Mouse (Mus musculus): ENCODE results near the gene Fam186b. TPM values are rescaled to one million over a fixed set of nuclear protein-coding genes. Genes with fewer than 3 reads are reported as not detected.

Fam186b gene
- polyA plus RNA-seq, 1 experiment from 2014 or later, result 0.24 TPM

- Histone ChIP-seq H3K9me3 (ENCODE audit: control insufficient read depth, low read length) (no peaks in the 10 kb centered on the region), H3K4me2 (ENCODE audit: low read depth, low read length) (no peak overlapping the region), H3K27ac (ENCODE audit: low read length) (peak overlapping the region; percentile 54), H3K4me1 (ENCODE audit: control insufficient read depth, insufficient read depth, low read length) (peaks cover 7% of the 10 kb centered on the region; the same call in 1 of the 2 replicates), H3K36me3 (ENCODE audit: control insufficient read depth, insufficient read depth, low read length) (peaks cover 7% of the 10 kb centered on the region; the same call in 1 of the 2 replicates), H3K27me3 (replicated peaks; ENCODE audit: control insufficient read depth, insufficient read depth, low read length) (no peaks in the 10 kb centered on the region), H3K9ac (ENCODE audit: low read depth, low read length) (0 out of 2 replicates have a peak overlapping the region, but pooled peaks have one; percentile 38), H3K4me3 (ENCODE audit: low read length) (no peak overlapping the region)
- ATAC-seq, result peak; percentile 36
- WGBS, result 75% methylated on average over 16 of the region's 16 CpGs
These were observed 20.9 kb upstream of the Fam186b start for GRCm38 (mm10) chr15:99316314-99317266.

DNA sequence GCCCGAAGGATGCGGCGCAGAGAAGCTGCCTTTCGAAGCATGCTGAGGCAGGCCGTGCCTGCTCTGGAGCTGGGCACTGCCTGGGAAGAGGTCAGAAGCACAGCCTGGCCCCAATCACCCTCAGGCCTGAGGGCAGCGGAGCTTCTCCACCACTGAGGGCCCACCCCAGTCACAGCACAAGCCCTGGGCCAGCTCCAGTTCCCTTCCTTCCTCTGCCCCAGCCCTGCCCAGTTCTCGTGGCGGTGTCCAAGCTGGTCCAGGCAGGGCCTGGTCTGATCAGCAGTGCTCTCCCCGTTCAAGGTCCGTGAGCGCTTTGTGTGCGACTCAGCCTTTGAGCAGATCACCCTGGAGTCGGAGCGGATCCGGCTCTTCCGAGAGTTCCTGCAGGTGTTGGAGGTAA, 19.2 kb upstream of the Fam186b start:
- peak; percentile 41; the same call in 1 of the 2 replicates for ATAC-seq
- Histone ChIP-seq H3K27me3 (replicated peaks; ENCODE audit: control insufficient read depth, insufficient read depth, low read length) (no peaks in the 10 kb centered on the region), H3K27ac (ENCODE audit: low read length) (no peak overlapping the region), H3K9ac (ENCODE audit: low read depth, low read length) (no peak overlapping the region), H3K9me3 (ENCODE audit: control insufficient read depth, low read length) (no peaks in the 10 kb centered on the region), H3K4me2 (ENCODE audit: low read depth, low read length) (no peak overlapping the region), H3K4me1 (ENCODE audit: control insufficient read depth, insufficient read depth, low read length) (peaks cover 7% of the 10 kb centered on the region; the same call in 1 of the 2 replicates), H3K36me3 (ENCODE audit: control insufficient read depth, insufficient read depth, low read length) (peaks cover 10% of the 10 kb centered on the region; the same call in 1 of the 2 replicates), H3K4me3 (ENCODE audit: low read length) (no peak overlapping the region)
- 88% methylated on average over 16 of the region's 16 CpGs for WGBS

DNA sequence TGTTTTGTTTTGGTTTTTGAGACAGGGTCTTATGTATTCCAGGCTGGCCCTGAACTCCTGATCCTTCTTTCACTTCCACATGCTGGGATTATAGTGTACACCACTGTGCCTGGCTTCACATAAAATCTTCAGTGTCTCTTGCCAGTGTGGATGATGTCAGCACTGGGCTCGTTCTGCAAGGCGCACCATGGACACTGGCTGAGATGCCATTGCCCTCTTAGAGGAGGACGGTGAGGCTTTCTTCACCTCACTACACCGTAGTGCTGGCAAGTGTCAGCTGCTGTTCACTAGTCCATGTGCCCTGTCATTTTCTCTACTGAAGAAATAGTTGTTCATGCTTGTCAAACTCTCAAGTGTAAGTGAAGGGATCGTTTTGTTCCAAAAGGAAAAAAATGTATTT, 14.9 kb upstream of the Fam186b start:
- WGBS, result 90% methylated on average over 5 of the region's 5 CpGs
- Histone ChIP-seq H3K27me3 (replicated peaks; ENCODE audit: control insufficient read depth, insufficient read depth, low read length) (no peaks in the 10 kb centered on the region), H3K4me2 (ENCODE audit: low read depth, low read length) (no peak overlapping the region), H3K4me1 (ENCODE audit: control insufficient read depth, insufficient read depth, low read length) (no peaks in the 10 kb centered on the region; the same call in 1 of the 2 replicates), H3K9me3 (ENCODE audit: control insufficient read depth, low read length) (no peaks in the 10 kb centered on the region), H3K36me3 (ENCODE audit: control insufficient read depth, insufficient read depth, low read length) (peaks cover 18% of the 10 kb centered on the region), H3K27ac (ENCODE audit: low read length) (no peak overlapping the region), H3K4me3 (ENCODE audit: low read length) (no peak overlapping the region), H3K9ac (ENCODE audit: low read depth, low read length) (no peak overlapping the region)
- no peak for ATAC-seq

DNA sequence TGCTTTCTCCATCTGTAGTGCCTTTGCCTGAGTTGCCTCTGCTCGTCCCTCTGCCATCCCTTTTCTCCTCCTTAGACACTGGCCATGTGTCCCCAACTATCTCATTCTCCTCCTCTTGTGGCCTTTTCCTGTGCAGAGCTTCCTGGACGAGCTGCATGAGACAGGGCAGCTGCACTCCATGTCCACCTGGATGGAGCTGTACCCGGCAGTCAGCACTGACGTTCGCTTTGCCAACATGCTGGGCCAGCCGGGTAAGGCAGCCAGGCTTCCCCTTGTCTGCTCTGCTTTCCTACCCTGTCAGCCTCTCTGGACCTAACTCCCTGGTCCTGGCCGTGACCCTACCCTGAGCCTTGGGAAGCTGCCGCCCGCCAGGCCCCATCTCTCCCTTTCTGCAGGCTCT, 13.9 kb upstream of the Fam186b start:
- Histone ChIP-seq H3K27me3 (replicated peaks; ENCODE audit: control insufficient read depth, insufficient read depth, low read length) (no peaks in the 10 kb centered on the region), H3K4me3 (ENCODE audit: low read length) (no peak overlapping the region), H3K36me3 (ENCODE audit: control insufficient read depth, insufficient read depth, low read length) (peaks cover 20% of the 10 kb centered on the region), H3K9me3 (ENCODE audit: control insufficient read depth, low read length) (no peaks in the 10 kb centered on the region), H3K27ac (ENCODE audit: low read length) (no peak overlapping the region), H3K4me2 (ENCODE audit: low read depth, low read length) (no peak overlapping the region), H3K9ac (ENCODE audit: low read depth, low read length) (no peak overlapping the region), H3K4me1 (ENCODE audit: control insufficient read depth, insufficient read depth, low read length) (no peaks in the 10 kb centered on the region)
- 88% methylated on average over 9 of the region's 9 CpGs for WGBS
- no peak for ATAC-seq

DNA sequence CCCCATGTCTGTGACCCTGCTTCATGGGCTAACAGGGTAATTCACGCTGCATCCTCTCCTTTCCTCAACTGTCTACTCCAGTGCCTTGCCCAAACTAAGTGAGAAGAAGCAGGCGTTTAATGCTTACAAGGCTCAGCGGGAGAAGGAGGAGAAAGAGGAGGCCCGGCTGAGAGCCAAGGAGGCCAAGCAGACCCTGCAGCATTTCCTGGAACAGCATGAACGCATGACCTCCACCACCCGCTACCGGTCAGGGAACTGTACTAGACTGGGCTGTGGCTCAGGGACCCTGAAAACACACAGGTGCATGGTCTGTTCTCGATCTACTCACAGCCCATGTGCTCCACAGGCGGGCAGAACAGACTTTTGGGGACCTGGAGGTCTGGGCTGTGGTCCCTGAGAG, 11.8 kb upstream of the Fam186b start:
- Histone ChIP-seq H3K27me3 (replicated peaks; ENCODE audit: control insufficient read depth, insufficient read depth, low read length) (no peaks in the 10 kb centered on the region), H3K36me3 (ENCODE audit: control insufficient read depth, insufficient read depth, low read length) (peaks cover 23% of the 10 kb centered on the region), H3K4me1 (ENCODE audit: control insufficient read depth, insufficient read depth, low read length) (no peaks in the 10 kb centered on the region), H3K4me3 (ENCODE audit: low read length) (no peak overlapping the region), H3K9me3 (ENCODE audit: control insufficient read depth, low read length) (no peaks in the 10 kb centered on the region), H3K27ac (ENCODE audit: low read length) (no peak overlapping the region), H3K9ac (ENCODE audit: low read depth, low read length) (no peak overlapping the region), H3K4me2 (ENCODE audit: low read depth, low read length) (no peak overlapping the region)
- ATAC-seq, result no peak
- WGBS, result 83% methylated on average over 9 of the region's 9 CpGs

- no peak overlapping the region for H3K27ac ChIP-seq (ENCODE audit: low read length)
- H3K4me1 ChIP-seq (ENCODE audit: control insufficient read depth, insufficient read depth, low read length), result 0 out of 2 replicates have a peak, but pooled peaks cover 2% of the 10 kb centered on the region
- no peaks in the 10 kb centered on the region for H3K9me3 ChIP-seq (ENCODE audit: control insufficient read depth, low read length)
- H3K27me3 ChIP-seq (replicated peaks; ENCODE audit: control insufficient read depth, insufficient read depth, low read length), result no peaks in the 10 kb centered on the region
- no peaks in the 10 kb centered on the region for H3K36me3 ChIP-seq (ENCODE audit: control insufficient read depth, insufficient read depth, low read length)
- no peak overlapping the region for H3K9ac ChIP-seq (ENCODE audit: low read depth, low read length)
- no peak for ATAC-seq
- H3K4me2 ChIP-seq (ENCODE audit: low read depth, low read length), result no peak overlapping the region
- H3K4me3 ChIP-seq (ENCODE audit: low read length), result no peak overlapping the region
- WGBS, result 51% methylated on average over 5 of the region's 5 CpGs
These were observed 525 bp upstream of the Fam186b start for GRCm38 (mm10) chr15:99296213-99296612.

GRCm38 (mm10) chr15:99294813-99295374, 794 bp downstream of the Fam186b start, which contains the start of gene Prpf40b:
Gene Prpf40b (plus strand): TSS chr15:99295087.
- H3K4me2 ChIP-seq (ENCODE audit: low read depth, low read length), result peak within 1 kb of the TSS; percentile 63
- no peaks in the 10 kb centered on the region for H3K27me3 ChIP-seq (replicated peaks; ENCODE audit: control insufficient read depth, insufficient read depth, low read length)
- H3K27ac ChIP-seq (ENCODE audit: low read length), result peak within 1 kb of the TSS; percentile 84
- peak; percentile 97 for ATAC-seq
- peak within 1 kb of the TSS; percentile 73 for H3K4me3 ChIP-seq (ENCODE audit: low read length)
- under 1% methylated on average over 60 of the region's 64 CpGs for WGBS
- H3K9ac ChIP-seq (ENCODE audit: low read depth, low read length), result peak within 1 kb of the TSS; percentile 76
- 0 out of 2 replicates have a peak, but pooled peaks cover 2% of the 10 kb centered on the region for H3K4me1 ChIP-seq (ENCODE audit: control insufficient read depth, insufficient read depth, low read length)
- H3K36me3 ChIP-seq (ENCODE audit: control insufficient read depth, insufficient read depth, low read length), result no peaks in the 10 kb centered on the region
- no peaks in the 10 kb centered on the region for H3K9me3 ChIP-seq (ENCODE audit: control insufficient read depth, low read length)

DNA sequence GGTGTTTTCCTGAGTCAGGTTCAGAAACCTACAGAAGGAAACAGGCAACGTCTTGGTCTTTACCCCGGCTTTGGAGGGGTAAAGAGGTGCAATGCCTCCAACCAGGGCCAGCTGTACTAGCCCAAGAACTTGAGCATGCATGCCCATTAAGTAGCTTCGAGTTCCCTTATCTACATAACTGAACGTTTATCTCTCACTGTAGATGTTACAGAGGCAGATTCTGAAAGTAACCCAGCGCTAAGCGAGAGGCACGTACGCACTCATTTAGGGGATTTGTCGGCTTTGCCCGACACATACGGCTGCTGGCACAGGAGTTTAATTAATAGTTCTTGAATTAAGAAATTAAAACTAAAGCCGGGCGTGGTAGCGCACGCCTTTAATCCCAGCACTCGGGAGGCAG, 1.4 kb downstream of the Fam186b start:
- peak overlapping the region; percentile 73 for H3K4me3 ChIP-seq (ENCODE audit: low read length)
- H3K4me1 ChIP-seq (ENCODE audit: control insufficient read depth, insufficient read depth, low read length), result 0 out of 2 replicates have a peak, but pooled peaks cover 2% of the 10 kb centered on the region
- H3K27me3 ChIP-seq (replicated peaks; ENCODE audit: control insufficient read depth, insufficient read depth, low read length), result no peaks in the 10 kb centered on the region
- H3K4me2 ChIP-seq (ENCODE audit: low read depth, low read length), result peak overlapping the region; percentile 63
- peak overlapping the region; percentile 76 for H3K9ac ChIP-seq (ENCODE audit: low read depth, low read length)
- WGBS, result 12% methylated on average over 16 of the region's 16 CpGs
- H3K27ac ChIP-seq (ENCODE audit: low read length), result peak overlapping the region; percentile 84; the same call in 1 of the 2 replicates
- no peaks in the 10 kb centered on the region for H3K9me3 ChIP-seq (ENCODE audit: control insufficient read depth, low read length)
- H3K36me3 ChIP-seq (ENCODE audit: control insufficient read depth, insufficient read depth, low read length), result no peaks in the 10 kb centered on the region
- peak; percentile 11 for ATAC-seq

- Histone ChIP-seq H3K4me1 (ENCODE audit: control insufficient read depth, insufficient read depth, low read length) (no peaks in the 10 kb centered on the region), H3K9me3 (ENCODE audit: control insufficient read depth, low read length) (no peaks in the 10 kb centered on the region), H3K4me2 (ENCODE audit: low read depth, low read length) (no peak overlapping the region), H3K9ac (ENCODE audit: low read depth, low read length) (no peak overlapping the region), H3K36me3 (ENCODE audit: control insufficient read depth, insufficient read depth, low read length) (no peaks in the 10 kb centered on the region), H3K4me3 (ENCODE audit: low read length) (no peak overlapping the region), H3K27me3 (replicated peaks; ENCODE audit: control insufficient read depth, insufficient read depth, low read length) (no peaks in the 10 kb centered on the region), H3K27ac (ENCODE audit: low read length) (no peak overlapping the region)
- 83% methylated on average over 11 of the region's 11 CpGs for WGBS
- no peak for ATAC-seq
These were observed 5.1 kb downstream of the Fam186b start for GRCm38 (mm10) chr15:99290586-99290985.
